Mouse (Mus musculus): ENCODE measurements around the gene Vil1. TPM values are rescaled to one million over a fixed set of nuclear protein-coding genes. Genes with fewer than 3 reads are reported as not detected.

The Vil1 gene
- total RNA-seq, 1 experiment from 2014 or later: not detected

GRCm38 (mm10) chr1:74397919-74398451, 11.2 kb upstream of the Vil1 start:
- ATAC-seq (replicated peaks; ENCODE audit: insufficient number of reproducible peaks, low FRiP score, low TSS enrichment, poor library complexity, severe bottlenecking): 0 out of 2 replicates have a peak, but pooled peaks have one; percentile 7

GRCm38 (mm10) chr1:74400531-74400930, 8.6 kb upstream of the Vil1 start:
- no peak for ATAC-seq (replicated peaks; ENCODE audit: insufficient number of reproducible peaks, low FRiP score, low TSS enrichment, poor library complexity, severe bottlenecking)

- no peak for ATAC-seq (replicated peaks; ENCODE audit: insufficient number of reproducible peaks, low FRiP score, low TSS enrichment, poor library complexity, severe bottlenecking)
These were observed 8.0 kb upstream of the Vil1 start for GRCm38 (mm10) chr1:74401015-74401702.

GRCm38 (mm10) chr1:74404206-74404605, 5.0 kb upstream of the Vil1 start:
- ATAC-seq (replicated peaks; ENCODE audit: insufficient number of reproducible peaks, low FRiP score, low TSS enrichment, poor library complexity, severe bottlenecking): no peak

GRCm38 (mm10) chr1:74411753-74412325, 2.7 kb downstream of the Vil1 start:
- ATAC-seq (replicated peaks; ENCODE audit: insufficient number of reproducible peaks, low FRiP score, low TSS enrichment, poor library complexity, severe bottlenecking): no peak

- ATAC-seq (replicated peaks; ENCODE audit: insufficient number of reproducible peaks, low FRiP score, low TSS enrichment, poor library complexity, severe bottlenecking): no peak
These were observed 3.5 kb downstream of the Vil1 start for GRCm38 (mm10) chr1:74412711-74413110.

- ATAC-seq (replicated peaks; ENCODE audit: insufficient number of reproducible peaks, low FRiP score, low TSS enrichment, poor library complexity, severe bottlenecking): no peak
These were observed 6.0 kb downstream of the Vil1 start for GRCm38 (mm10) chr1:74415143-74415542.

GRCm38 (mm10) chr1:74418747-74419439, 9.7 kb downstream of the Vil1 start:
- no peak for ATAC-seq (replicated peaks; ENCODE audit: insufficient number of reproducible peaks, low FRiP score, low TSS enrichment, poor library complexity, severe bottlenecking)

- no peak for ATAC-seq (replicated peaks; ENCODE audit: insufficient number of reproducible peaks, low FRiP score, low TSS enrichment, poor library complexity, severe bottlenecking)
These were observed 10.2 kb downstream of the Vil1 start for GRCm38 (mm10) chr1:74419440-74419794.

- no peak for ATAC-seq (replicated peaks; ENCODE audit: insufficient number of reproducible peaks, low FRiP score, low TSS enrichment, poor library complexity, severe bottlenecking)
These were observed 14.0 kb downstream of the Vil1 start for GRCm38 (mm10) chr1:74423147-74423546.

- no peak for ATAC-seq (replicated peaks; ENCODE audit: insufficient number of reproducible peaks, low FRiP score, low TSS enrichment, poor library complexity, severe bottlenecking)
These were observed 16.7 kb downstream of the Vil1 start for GRCm38 (mm10) chr1:74425845-74426244.

GRCm38 (mm10) chr1:74433220-74433619, 24.0 kb downstream of the Vil1 start:
- no peak for ATAC-seq (replicated peaks; ENCODE audit: insufficient number of reproducible peaks, low FRiP score, low TSS enrichment, poor library complexity, severe bottlenecking)

GRCm38 (mm10) chr1:74434596-74434995, 25.4 kb downstream of the Vil1 start:
- peak; percentile 87 for ATAC-seq (replicated peaks; ENCODE audit: insufficient number of reproducible peaks, low FRiP score, low TSS enrichment, poor library complexity, severe bottlenecking)

GRCm38 (mm10) chr1:74435563-74435962, 26.4 kb downstream of the Vil1 start:
- peak; percentile 73; the same call in 1 of the 2 replicates for ATAC-seq (replicated peaks; ENCODE audit: insufficient number of reproducible peaks, low FRiP score, low TSS enrichment, poor library complexity, severe bottlenecking)

GRCm38 (mm10) chr1:74437702-74438427, 28.7 kb downstream of the Vil1 start:
- peak; percentile 49; the same call in 1 of the 2 replicates for ATAC-seq (replicated peaks; ENCODE audit: insufficient number of reproducible peaks, low FRiP score, low TSS enrichment, poor library complexity, severe bottlenecking)

GRCm38 (mm10) chr1:74439166-74439876, 30.1 kb downstream of the Vil1 start:
- no peak for ATAC-seq (replicated peaks; ENCODE audit: insufficient number of reproducible peaks, low FRiP score, low TSS enrichment, poor library complexity, severe bottlenecking)

GRCm38 (mm10) chr1:74444538-74444937, 35.4 kb downstream of the Vil1 start:
- no peak for ATAC-seq (replicated peaks; ENCODE audit: insufficient number of reproducible peaks, low FRiP score, low TSS enrichment, poor library complexity, severe bottlenecking)

GRCm38 (mm10) chr1:74452611-74453045, 43.5 kb downstream of the Vil1 start:
- peak; percentile 82 for ATAC-seq (replicated peaks; ENCODE audit: insufficient number of reproducible peaks, low FRiP score, low TSS enrichment, poor library complexity, severe bottlenecking)
